Mouse (Mus musculus) cerebellum, adult 2 months (tissue): Measurements from ENCODE around the gene Ank3. TPM values are rescaled to one million over a fixed set of nuclear protein-coding genes. Genes with fewer than 3 reads are reported as not detected.

Experiments used
- DNase-seq, 2 experiments: peaks; one replicate each; pipeline ENCODE4 v3.0.0; 2021
- H3K27ac ChIP-seq: fragments of 200-500 bp; 2 replicates; pipeline ENCODE4 v1.5.1; 2012; ENCODE audit warnings: low read length, control low read depth, inconsistent platforms; ENCODE audit not compliant: insufficient read depth
- H3K27me3 ChIP-seq: fragments of 200-500 bp; 2 replicates; pipeline ENCODE4 v1.6.1; 2012; ENCODE audit warnings: inconsistent platforms, mild to moderate bottlenecking, low read length, moderate library complexity; ENCODE audit not compliant: control insufficient read depth, insufficient read depth
- H3K4me1 ChIP-seq: fragments of 200-500 bp; 2 replicates; pipeline ENCODE4 v1.6.1; 2011; ENCODE audit warnings: low read length; ENCODE audit not compliant: control insufficient read depth, insufficient read depth
- H3K4me3 ChIP-seq: fragments of 200-500 bp; replicated peaks from 2 replicates; pipeline ENCODE3; 2011; ENCODE audit warnings: mild to moderate bottlenecking, low read depth, low read length, control low read depth; ENCODE audit not compliant: insufficient read depth
- CTCF ChIP-seq: fragments of 200-500 bp; IDR thresholded peaks from 2 replicates; pipeline ENCODE4 v1.5.1; 2011; ENCODE audit warnings: low read depth, mild to moderate bottlenecking, control low read depth, low read length, moderate library complexity, borderline replicate concordance; ENCODE audit not compliant: insufficient read depth
- POLR2A ChIP-seq: fragments of 200-500 bp; IDR thresholded peaks from 2 replicates; pipeline ENCODE4 v1.6.1; 2011; ENCODE audit warnings: low read length, control low read depth, borderline replicate concordance; ENCODE audit not compliant: insufficient read depth
- WGBS: fragments of 180-500 bp; shearing (Covaris S2); methylation state at CpG from one replicate; pipeline ENCODE4 v1.1.7; 2018; 5-methylcytosine and 5-hydroxymethylcytosine counted together
- polyA plus RNA-seq: library from polyadenylated mRNA; depleted of rRNA; stranded (reverse); fragments of >200 nt; gene quantifications from 2 replicates; pipeline ENCODE4 v1.2.3, GENCODE M21; 2012; rRNA removed

Ank3 gene
- polyA plus RNA-seq, 1 experiment = 239 TPM

DNA sequence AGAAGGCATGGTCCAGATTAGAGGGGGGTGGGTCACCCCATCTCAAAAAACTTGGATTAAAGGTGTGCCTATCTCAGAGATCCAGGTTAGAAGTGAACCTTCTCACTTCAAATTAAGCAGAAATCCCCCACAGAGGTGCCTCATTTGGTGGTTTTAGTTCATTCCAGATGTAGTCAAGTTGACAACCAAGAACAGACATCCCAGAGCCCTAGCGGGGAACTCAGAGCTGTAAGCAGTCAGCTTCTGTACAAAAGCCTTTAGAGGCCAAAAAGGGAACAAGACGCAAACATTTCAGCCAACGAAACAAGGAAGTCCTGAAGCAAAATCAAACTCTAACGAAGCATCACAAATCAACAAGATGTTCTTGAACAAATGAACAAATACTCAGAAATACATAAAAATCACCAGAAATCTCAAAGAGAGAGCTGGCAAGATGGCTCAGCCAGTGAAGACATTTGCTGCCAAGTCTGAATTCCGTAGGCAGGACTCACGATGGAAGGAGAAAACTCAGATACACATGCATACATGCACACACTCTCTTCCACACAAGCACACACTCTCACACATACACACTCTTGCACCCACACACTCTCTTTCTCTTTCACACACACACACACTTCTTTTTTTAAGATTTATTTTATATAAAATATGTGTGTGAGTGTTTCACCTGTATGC lies 665.4 kb downstream of the Ank3 start:
- no peak for TF ChIP-seq POLR2A
- no peak for TF ChIP-seq CTCF
- Histone ChIP-seq H3K4me1 (peaks cover 7% of the 10 kb centered on the region; the same call in 1 of the 2 replicates), H3K27me3 (no peaks in the 10 kb centered on the region), H3K27ac (no peak overlapping the region), H3K4me3 (no peak overlapping the region)
- 60% methylated on average over 6 of the region's 6 CpGs for WGBS
- DNase-seq = no peak

DNA sequence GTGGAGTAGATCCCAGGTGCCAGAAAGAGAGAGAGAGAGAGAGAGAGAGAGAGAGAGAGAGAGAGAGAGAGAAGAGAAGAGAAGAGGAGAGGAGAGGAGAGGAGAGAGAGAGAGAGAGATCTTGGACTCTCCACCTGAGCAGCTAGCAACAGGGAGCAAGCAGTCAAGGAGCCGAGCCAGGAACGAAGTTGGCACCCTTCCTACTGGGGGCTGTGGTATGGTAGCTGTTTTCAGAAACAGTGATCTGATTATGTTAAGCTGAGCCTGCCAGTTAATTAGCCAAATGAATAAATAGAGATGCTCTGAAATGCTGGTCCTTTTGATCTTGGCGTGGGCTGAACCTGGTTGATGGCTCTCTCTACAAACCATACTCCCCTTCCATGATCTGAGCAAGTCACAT lies 666.6 kb downstream of the Ank3 start:
- Histone ChIP-seq H3K4me3 (no peak overlapping the region), H3K4me1 (peaks cover 4% of the 10 kb centered on the region; the same call in 1 of the 2 replicates), H3K27ac (no peak overlapping the region), H3K27me3 (no peaks in the 10 kb centered on the region)
- TF ChIP-seq POLR2A (no peak), CTCF (no peak)
- 38% methylated on average over 3 of the region's 3 CpGs for WGBS
- DNase-seq = no peak

GRCm38 (mm10) chr10:70066497-70067168 lies 668.1 kb downstream of the Ank3 start:
- 40% methylated on average over 8 of the region's 8 CpGs for WGBS
- peaks cover 4% of the 10 kb centered on the region; the same call in 1 of the 2 replicates for H3K4me1 ChIP-seq
- H3K4me3 ChIP-seq = no peak overlapping the region
- TF ChIP-seq CTCF (no peak), POLR2A (no peak)
- H3K27me3 ChIP-seq = no peaks in the 10 kb centered on the region
- no peak overlapping the region for H3K27ac ChIP-seq
- no peak for DNase-seq

DNA sequence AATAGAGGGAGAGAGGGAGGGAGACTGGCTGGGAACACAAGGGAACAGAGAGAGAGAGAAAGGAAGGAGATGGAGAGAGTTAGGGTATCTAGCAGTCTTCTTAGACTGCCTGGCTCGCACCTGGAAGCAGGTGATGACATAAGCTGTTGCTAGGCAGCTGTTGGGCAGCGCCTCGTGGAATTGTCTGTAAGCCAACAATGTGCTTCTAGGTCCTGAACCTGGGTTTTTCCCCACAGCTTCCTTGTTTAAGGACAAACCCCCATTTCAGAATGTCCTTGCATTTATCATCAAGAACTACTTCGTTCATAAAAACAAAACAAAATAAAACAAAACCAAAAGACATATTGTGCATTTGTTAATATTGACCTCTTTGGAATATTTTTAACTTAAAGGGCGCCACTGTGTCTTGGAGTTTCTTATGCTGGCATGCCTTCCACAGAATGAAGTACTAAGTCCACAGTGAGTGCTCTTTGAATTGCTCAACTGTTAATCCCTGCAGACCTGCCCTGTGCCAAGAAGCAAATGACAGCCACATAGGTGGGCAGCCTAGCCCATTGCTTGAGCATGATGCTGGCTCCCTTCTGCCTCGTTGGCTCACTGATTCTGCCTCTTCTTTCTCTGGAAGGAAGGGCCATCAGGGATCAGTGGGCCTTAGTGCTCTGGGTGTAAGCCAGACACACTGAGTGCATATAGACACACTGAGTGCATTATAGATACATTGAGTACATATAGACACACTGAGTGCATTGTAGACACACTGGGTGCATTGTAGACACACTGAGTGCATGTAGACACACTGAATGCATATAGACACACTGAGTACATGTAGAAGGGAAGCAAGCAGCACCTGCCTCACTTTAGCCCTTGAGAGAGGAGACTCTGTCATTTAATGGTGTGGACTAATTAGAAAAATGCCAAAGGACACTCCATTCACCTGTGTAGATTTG lies 668.9 kb downstream of the Ank3 start:
- TF ChIP-seq CTCF (no peak), POLR2A (no peak)
- 46% methylated on average over 6 of the region's 6 CpGs for WGBS
- Histone ChIP-seq H3K4me3 (no peak overlapping the region), H3K4me1 (peaks cover 4% of the 10 kb centered on the region; the same call in 1 of the 2 replicates), H3K27me3 (no peaks in the 10 kb centered on the region), H3K27ac (no peak overlapping the region)
- no peak for DNase-seq

DNA sequence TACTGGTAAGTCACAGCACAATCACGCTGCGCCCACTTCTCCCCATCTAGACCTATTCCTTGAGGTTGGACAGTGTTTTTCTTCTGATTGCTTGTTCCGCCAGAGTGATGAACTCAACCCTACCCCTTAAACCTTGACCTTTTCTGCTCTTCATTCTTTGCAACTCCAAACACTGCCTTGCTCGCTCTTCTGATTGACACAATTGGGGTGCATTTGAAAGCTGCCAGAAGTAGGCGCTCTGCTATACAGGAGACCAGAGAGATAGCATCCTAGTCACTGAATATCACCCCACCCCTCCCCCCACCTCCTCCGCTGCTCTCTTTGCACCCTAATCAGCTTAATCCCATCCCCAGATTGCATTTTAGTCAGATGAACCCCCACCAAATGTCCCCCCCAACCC lies 670.7 kb downstream of the Ank3 start:
- Histone ChIP-seq H3K27ac (no peak overlapping the region), H3K4me3 (no peak overlapping the region), H3K27me3 (no peaks in the 10 kb centered on the region), H3K4me1 (peaks cover 4% of the 10 kb centered on the region; the same call in 1 of the 2 replicates)
- 73% methylated on average over 6 of the region's 6 CpGs for WGBS
- no peak for TF ChIP-seq CTCF
- no peak for DNase-seq

DNA sequence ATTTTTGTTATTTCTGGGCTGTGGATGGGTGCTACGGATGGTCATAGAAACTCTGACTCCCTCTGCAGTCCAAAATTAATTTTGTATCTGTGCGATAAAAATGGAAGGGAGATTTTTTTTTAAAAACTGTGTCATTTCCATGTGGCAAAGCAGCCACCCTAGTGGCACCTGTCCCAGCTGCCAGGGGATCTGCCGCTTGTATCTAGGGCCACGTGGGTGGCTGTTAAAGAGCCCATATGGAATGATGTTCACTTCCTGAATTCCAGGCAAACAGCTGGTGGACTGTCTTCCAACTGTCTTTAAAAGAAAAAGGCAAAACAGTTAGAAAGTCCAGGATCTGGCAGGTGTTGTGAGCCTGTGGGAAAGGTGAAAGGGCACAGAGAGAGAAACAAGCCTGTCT lies 672.8 kb downstream of the Ank3 start:
- no peak for TF ChIP-seq CTCF
- TF ChIP-seq POLR2A = no peak

More for the DNA sequence above, 672.8 kb downstream of the Ank3 start:
- DNase-seq = no peak
- Histone ChIP-seq H3K27me3 (no peaks in the 10 kb centered on the region), H3K4me3 (no peak overlapping the region), H3K4me1 (peaks cover 4% of the 10 kb centered on the region; the same call in 1 of the 2 replicates), H3K27ac (no peak overlapping the region)
- WGBS = 66% methylated on average over 4 of the region's 4 CpGs

Other genes with a start within 250 kb of the Ank3 start
- gene Rhobtb1, start 247.3 kb upstream of the Ank3 start, polyA plus RNA-seq = 2.6 and 2.8 TPM in 2 replicates
- gene A930033H14Rik, start 185.7 kb upstream of the Ank3 start, polyA plus RNA-seq = 0.92 and 1.0 TPM in 2 replicates
- gene Cdk1, start 45.8 kb upstream of the Ank3 start, polyA plus RNA-seq = 1.6 and 1.9 TPM in 2 replicates